Mouse (Mus musculus): ENCODE measurements around the gene Uimc1. TPM values are rescaled to one million over a fixed set of nuclear protein-coding genes. Genes with fewer than 3 reads are reported as not detected.

Uimc1 gene
- polyA plus RNA-seq, 1 experiment = 8.7 TPM

DNA sequence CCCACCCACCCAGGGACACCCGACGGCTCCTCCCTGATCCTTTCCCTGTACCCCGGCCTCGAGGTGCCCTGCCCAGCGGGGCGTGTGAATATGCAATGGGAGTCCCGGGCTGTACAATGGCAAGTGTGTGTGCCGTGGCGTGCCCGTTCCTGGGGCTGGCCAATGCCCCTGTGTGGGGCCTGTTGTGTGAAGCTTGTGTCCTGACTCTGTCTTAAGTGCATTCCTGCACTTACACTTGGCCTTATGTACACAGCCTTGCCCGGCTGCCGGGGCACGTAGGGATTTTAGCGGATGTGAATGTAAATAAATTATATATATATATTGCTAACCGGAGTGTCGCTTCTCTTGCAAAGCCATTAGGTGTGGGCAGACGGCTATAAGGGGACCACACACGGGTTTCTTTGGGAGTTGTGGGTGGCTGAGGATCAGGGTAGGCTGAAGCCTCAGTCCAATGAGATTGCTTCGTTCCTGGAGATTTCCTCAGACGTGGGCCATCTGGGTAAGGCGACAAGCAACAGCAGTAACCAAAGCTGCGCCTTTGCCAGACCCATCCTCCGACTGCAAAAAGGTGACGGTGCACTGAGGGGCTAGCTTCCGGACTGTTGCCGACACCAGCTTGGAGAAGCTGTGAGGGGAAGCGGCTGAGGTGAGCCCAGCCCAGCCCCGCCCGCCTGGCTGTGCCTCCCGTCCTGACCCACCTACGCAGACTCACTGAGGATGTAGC is 94.2 kb downstream of the Uimc1 start:
- no peak for DNase-seq
- Histone ChIP-seq H3K27ac (ENCODE audit: control insufficient read depth, insufficient read depth, low read length) (no peak overlapping the region), H3K4me1 (replicated peaks; ENCODE audit: control insufficient read depth, insufficient read depth, low read length) (no peaks in the 10 kb centered on the region), H3K27me3 (ENCODE audit: control insufficient read depth, insufficient read depth, low read length) (no peaks in the 10 kb centered on the region), H3K36me3 (ENCODE audit: control insufficient read depth, insufficient read depth, low read length) (no peaks in the 10 kb centered on the region), H3K4me3 (ENCODE audit: control insufficient read depth, insufficient read depth, low read length) (no peak overlapping the region)
- 94% methylated on average over 31 of the region's 31 CpGs for WGBS
- TF ChIP-seq POLR2A (IDR thresholded peaks at IDR 0.05; ENCODE audit: control insufficient read depth, extremely low read depth, insufficient read depth, low read length, poor library complexity) = no peak
- TF ChIP-seq CTCF (IDR thresholded peaks at IDR 0.05; ENCODE audit: borderline replicate concordance, control insufficient read depth, extremely low read depth, insufficient read depth, low read length, poor library complexity) = no peak

DNA sequence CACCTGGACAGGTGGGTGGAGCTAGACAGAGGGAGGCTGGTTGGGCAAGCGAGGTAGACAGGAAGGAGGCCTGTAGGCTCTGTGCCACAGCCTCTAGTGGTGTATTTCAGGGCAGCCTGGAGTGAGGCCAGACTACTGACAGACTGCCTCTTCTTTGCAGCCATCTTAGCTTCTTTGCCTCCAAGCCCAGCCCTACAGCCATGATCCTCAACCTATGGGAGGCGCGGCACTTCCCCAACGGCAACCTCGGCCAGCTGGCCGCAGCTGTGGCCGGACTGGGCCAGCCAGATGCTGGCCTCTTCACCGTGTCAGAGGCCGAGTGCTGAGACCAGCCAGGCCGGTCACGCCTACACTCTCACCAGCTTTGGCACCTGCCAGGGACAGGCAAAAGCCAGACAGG is 95.5 kb downstream of the Uimc1 start:
- no peaks in the 10 kb centered on the region for H3K27me3 ChIP-seq (ENCODE audit: control insufficient read depth, insufficient read depth, low read length)
- no peak overlapping the region for H3K4me3 ChIP-seq (ENCODE audit: control insufficient read depth, insufficient read depth, low read length)
- TF ChIP-seq CTCF (IDR thresholded peaks at IDR 0.05; ENCODE audit: borderline replicate concordance, control insufficient read depth, extremely low read depth, insufficient read depth, low read length, poor library complexity) (no peak), POLR2A (IDR thresholded peaks at IDR 0.05; ENCODE audit: control insufficient read depth, extremely low read depth, insufficient read depth, low read length, poor library complexity) (no peak)
- H3K27ac ChIP-seq (ENCODE audit: control insufficient read depth, insufficient read depth, low read length) = no peak overlapping the region
- DNase-seq = no peak
- no peaks in the 10 kb centered on the region for H3K36me3 ChIP-seq (ENCODE audit: control insufficient read depth, insufficient read depth, low read length)
- 91% methylated on average over 11 of the region's 11 CpGs for WGBS
- H3K4me1 ChIP-seq (replicated peaks; ENCODE audit: control insufficient read depth, insufficient read depth, low read length) = no peaks in the 10 kb centered on the region

DNA sequence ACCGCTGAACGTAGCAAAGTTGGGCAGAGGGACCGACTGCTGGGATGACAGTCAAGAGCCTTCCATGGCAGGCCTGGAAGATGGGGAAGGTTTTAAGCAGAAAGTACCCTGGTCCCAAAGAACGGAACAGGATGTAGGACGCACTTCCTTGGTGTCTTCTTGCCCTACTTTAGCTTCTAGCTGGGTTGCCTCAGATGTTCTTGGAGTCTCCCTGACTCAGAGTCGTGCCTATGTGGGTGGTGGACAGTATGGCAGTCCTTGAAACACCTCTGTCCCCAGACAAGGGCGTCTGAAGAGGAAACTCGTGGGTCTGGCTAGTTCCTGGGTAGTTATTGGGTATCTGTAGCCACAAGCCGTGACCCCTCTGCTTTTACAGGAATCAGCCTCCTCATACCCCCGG is 98.0 kb downstream of the Uimc1 start:
- Histone ChIP-seq H3K36me3 (ENCODE audit: control insufficient read depth, insufficient read depth, low read length) (no peaks in the 10 kb centered on the region), H3K27ac (ENCODE audit: control insufficient read depth, insufficient read depth, low read length) (no peak overlapping the region), H3K4me3 (ENCODE audit: control insufficient read depth, insufficient read depth, low read length) (no peak overlapping the region), H3K4me1 (replicated peaks; ENCODE audit: control insufficient read depth, insufficient read depth, low read length) (no peaks in the 10 kb centered on the region), H3K27me3 (ENCODE audit: control insufficient read depth, insufficient read depth, low read length) (no peaks in the 10 kb centered on the region)
- 79% methylated on average over 10 of the region's 10 CpGs for WGBS
- TF ChIP-seq POLR2A (IDR thresholded peaks at IDR 0.05; ENCODE audit: control insufficient read depth, extremely low read depth, insufficient read depth, low read length, poor library complexity) (no peak), CTCF (IDR thresholded peaks at IDR 0.05; ENCODE audit: borderline replicate concordance, control insufficient read depth, extremely low read depth, insufficient read depth, low read length, poor library complexity) (no peak)
- no peak for DNase-seq

DNA sequence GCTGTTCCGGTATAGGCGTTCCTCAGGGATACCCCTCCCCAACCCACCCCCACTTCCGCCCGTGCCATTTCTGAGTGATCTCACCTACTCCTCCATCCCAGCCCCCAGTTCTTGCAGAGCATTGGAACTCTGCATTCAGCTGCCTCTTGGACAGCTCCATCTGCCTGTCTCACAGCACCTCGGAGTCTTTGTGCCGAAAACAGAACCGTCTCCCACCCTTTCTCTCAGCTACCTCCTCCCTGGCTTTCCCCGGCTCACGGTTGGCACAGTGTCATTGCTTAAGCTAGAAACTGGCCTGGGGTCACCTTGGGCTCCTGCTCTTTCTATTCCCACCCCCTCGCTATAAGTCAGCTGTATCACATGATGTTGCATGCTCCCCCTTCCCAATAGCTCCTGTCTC is 99.7 kb downstream of the Uimc1 start:
- Histone ChIP-seq H3K27ac (ENCODE audit: control insufficient read depth, insufficient read depth, low read length) (no peak overlapping the region), H3K4me3 (ENCODE audit: control insufficient read depth, insufficient read depth, low read length) (no peak overlapping the region), H3K36me3 (ENCODE audit: control insufficient read depth, insufficient read depth, low read length) (no peaks in the 10 kb centered on the region), H3K27me3 (ENCODE audit: control insufficient read depth, insufficient read depth, low read length) (no peaks in the 10 kb centered on the region), H3K4me1 (replicated peaks; ENCODE audit: control insufficient read depth, insufficient read depth, low read length) (no peaks in the 10 kb centered on the region)
- TF ChIP-seq CTCF (IDR thresholded peaks at IDR 0.05; ENCODE audit: borderline replicate concordance, control insufficient read depth, extremely low read depth, insufficient read depth, low read length, poor library complexity) (no peak), POLR2A (IDR thresholded peaks at IDR 0.05; ENCODE audit: control insufficient read depth, extremely low read depth, insufficient read depth, low read length, poor library complexity) (no peak)
- DNase-seq = no peak
- WGBS = 95% methylated on average over 10 of the region's 10 CpGs

DNA sequence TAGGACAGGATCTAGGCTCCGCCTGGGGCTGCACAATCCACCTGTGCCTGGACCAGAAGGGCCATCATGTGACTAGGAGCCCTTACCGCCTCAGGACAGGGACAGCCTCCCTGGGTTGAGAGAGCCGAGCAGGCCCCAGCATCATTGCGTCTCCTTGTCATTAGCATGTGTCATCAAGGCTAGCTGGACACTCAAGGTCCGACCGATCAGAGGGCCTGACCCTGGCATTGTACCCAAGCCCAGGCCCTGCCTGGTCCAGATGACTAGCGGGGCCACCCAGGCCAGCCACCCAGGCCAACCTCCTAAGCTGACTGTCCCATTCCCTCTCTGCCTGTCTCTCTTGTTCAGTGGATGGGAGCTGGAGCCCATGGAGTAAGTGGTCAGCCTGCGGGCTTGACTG is 102.5 kb downstream of the Uimc1 start:
- Histone ChIP-seq H3K4me3 (ENCODE audit: control insufficient read depth, insufficient read depth, low read length) (no peak overlapping the region), H3K36me3 (ENCODE audit: control insufficient read depth, insufficient read depth, low read length) (no peaks in the 10 kb centered on the region), H3K27me3 (ENCODE audit: control insufficient read depth, insufficient read depth, low read length) (no peaks in the 10 kb centered on the region), H3K4me1 (replicated peaks; ENCODE audit: control insufficient read depth, insufficient read depth, low read length) (no peaks in the 10 kb centered on the region), H3K27ac (ENCODE audit: control insufficient read depth, insufficient read depth, low read length) (no peak overlapping the region)
- no peak for DNase-seq
- 96% methylated on average over 8 of the region's 8 CpGs for WGBS
- TF ChIP-seq CTCF (IDR thresholded peaks at IDR 0.05; ENCODE audit: borderline replicate concordance, control insufficient read depth, extremely low read depth, insufficient read depth, low read length, poor library complexity) (no peak), POLR2A (IDR thresholded peaks at IDR 0.05; ENCODE audit: control insufficient read depth, extremely low read depth, insufficient read depth, low read length, poor library complexity) (no peak)

DNA sequence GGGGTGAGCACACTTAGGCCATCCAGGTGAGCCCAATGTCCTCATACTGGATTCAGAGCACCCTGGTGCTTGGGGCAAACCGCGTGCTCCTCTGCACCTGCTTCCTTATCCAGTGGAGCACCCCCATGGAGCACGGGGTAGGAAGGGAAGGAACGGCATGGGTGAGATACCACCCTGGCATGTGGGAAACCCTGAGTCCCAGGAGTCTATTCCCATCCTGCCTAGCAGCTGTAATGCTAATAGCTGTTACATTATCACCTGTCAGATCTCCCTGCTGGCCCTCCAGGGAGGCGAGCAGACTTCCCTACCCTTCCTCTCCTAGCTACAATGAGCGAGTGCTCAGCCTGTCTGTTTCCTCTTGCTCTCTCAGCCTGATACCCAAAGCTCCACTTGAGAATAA is 104.9 kb downstream of the Uimc1 start:
- Histone ChIP-seq H3K4me3 (ENCODE audit: control insufficient read depth, insufficient read depth, low read length) (no peak overlapping the region), H3K36me3 (ENCODE audit: control insufficient read depth, insufficient read depth, low read length) (no peaks in the 10 kb centered on the region), H3K27ac (ENCODE audit: control insufficient read depth, insufficient read depth, low read length) (no peak overlapping the region), H3K27me3 (ENCODE audit: control insufficient read depth, insufficient read depth, low read length) (no peaks in the 10 kb centered on the region), H3K4me1 (replicated peaks; ENCODE audit: control insufficient read depth, insufficient read depth, low read length) (no peaks in the 10 kb centered on the region; the same call in 1 of the 2 replicates)
- 68% methylated on average over 6 of the region's 6 CpGs for WGBS
- no peak for DNase-seq
- TF ChIP-seq POLR2A (IDR thresholded peaks at IDR 0.05; ENCODE audit: control insufficient read depth, extremely low read depth, insufficient read depth, low read length, poor library complexity) (no peak), CTCF (IDR thresholded peaks at IDR 0.05; ENCODE audit: borderline replicate concordance, control insufficient read depth, extremely low read depth, insufficient read depth, low read length, poor library complexity) (no peak)

DNA sequence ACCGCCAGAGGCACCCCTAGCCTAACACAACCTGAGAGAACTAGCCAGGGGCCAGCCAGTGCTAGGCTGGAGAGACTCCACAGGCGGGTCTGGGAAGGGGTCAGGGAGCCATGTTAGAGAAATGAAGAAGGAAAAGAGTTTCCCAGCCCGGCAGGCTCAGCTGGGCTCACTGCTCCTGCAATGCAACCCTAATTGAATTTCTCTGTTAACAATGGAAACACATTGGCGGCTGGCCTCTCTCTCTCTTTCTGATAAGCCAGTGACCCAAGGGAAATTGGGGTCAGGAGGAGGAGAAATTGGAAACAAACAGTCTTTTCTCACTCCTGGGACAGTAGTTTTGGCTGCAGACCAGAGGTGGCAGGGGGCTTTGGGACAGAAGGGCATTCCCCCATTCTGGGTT is 105.5 kb downstream of the Uimc1 start:
- no peaks in the 10 kb centered on the region for H3K27me3 ChIP-seq (ENCODE audit: control insufficient read depth, insufficient read depth, low read length)
- TF ChIP-seq CTCF (IDR thresholded peaks at IDR 0.05; ENCODE audit: borderline replicate concordance, control insufficient read depth, extremely low read depth, insufficient read depth, low read length, poor library complexity) (no peak), POLR2A (IDR thresholded peaks at IDR 0.05; ENCODE audit: control insufficient read depth, extremely low read depth, insufficient read depth, low read length, poor library complexity) (no peak)
- no peaks in the 10 kb centered on the region for H3K36me3 ChIP-seq (ENCODE audit: control insufficient read depth, insufficient read depth, low read length)
- no peaks in the 10 kb centered on the region; the same call in 1 of the 2 replicates for H3K4me1 ChIP-seq (replicated peaks; ENCODE audit: control insufficient read depth, insufficient read depth, low read length)
- no peak overlapping the region for H3K4me3 ChIP-seq (ENCODE audit: control insufficient read depth, insufficient read depth, low read length)
- 95% methylated on average over 4 of the region's 4 CpGs for WGBS
- no peak for DNase-seq
- no peak overlapping the region for H3K27ac ChIP-seq (ENCODE audit: control insufficient read depth, insufficient read depth, low read length)
